Mouse (Mus musculus) 416B (cell line): Measurements from ENCODE around the gene P4ha2.
A peak's percentile ranks its signal among the peaks of the same experiment; 100 is the strongest.

Experiments used
- DNase-seq: peaks from one replicate; pipeline ENCODE4 v3.0.0; 2011; ENCODE audit warnings: low read depth

Gene P4ha2

DNA sequence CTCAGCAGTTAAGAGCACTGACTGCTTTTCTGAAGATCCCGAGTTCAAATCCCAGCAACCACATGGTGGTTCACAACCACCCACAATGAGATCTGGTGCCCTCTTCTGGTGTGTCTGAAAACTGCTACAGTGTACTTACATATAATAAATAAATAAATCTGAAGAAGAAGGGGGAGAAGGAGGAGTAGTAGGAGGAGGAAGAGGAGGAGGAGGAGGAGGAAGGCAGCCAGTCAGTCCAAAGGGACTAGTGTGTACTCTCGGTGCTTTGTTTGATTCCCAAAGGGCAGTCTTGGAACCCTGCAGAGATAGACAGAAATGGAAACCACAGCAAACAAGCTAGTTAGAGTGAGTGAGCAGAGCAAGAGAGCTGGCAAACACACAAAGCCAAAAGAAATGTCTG is 40.3 kb downstream of the P4ha2 start:
- peak; percentile 56 for DNase-seq

DNA sequence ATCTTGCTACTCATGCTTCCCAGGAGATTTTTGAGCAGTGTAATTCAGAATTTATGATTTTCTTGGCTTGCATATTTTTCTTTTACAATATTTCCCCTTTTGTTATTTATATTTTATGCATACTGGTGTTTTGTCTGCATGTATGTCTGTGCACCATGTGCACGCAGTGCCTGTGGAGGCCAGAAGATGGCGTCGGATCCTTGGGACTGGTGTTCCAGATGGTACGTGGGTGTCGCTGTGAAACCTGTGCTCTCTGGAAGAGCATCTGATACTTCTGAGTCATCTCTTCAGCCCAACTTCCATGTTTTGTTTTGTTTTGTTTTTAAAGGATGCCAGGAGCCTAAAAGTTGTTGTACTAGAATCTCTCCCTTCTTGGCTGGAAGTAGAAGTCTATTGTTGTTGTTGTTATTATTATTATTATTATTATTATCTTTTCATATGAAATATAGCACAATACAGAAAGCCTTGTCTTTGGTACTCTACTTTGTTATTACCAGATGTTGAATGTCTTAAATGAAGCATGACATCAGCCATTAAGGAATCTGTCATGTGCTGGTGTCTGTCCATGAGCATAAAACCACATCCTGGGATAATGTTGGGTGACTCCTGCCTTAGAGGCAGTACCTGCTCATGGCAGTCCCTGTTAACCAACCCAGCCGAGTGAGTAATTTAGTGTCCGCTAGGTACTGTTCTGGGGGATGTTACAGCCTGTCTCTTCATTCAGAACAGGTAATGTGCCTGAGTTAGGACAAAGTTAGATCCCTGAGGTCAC is 41.5 kb downstream of the P4ha2 start:
- no peak for DNase-seq

DNA sequence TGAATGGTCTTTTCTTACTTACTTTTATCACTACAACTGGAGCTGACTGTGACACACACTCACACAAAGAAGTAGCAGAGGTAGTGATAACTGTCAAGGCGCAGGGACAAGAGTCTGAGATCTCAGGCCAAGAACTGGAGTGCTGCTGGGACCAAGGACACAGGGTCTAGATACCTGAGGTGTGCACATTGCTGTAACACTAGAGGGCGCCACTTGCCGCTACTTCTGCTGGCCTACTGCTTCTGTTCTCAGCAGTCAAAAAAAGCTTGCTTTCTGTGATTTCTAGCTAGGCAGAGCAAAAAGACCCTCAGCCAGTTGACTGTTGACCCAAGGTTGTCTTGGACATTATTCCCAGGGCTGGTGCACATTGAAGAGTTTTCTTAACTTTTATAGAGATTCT is 45.0 kb downstream of the P4ha2 start:
- peak; percentile 75 for DNase-seq

DNA sequence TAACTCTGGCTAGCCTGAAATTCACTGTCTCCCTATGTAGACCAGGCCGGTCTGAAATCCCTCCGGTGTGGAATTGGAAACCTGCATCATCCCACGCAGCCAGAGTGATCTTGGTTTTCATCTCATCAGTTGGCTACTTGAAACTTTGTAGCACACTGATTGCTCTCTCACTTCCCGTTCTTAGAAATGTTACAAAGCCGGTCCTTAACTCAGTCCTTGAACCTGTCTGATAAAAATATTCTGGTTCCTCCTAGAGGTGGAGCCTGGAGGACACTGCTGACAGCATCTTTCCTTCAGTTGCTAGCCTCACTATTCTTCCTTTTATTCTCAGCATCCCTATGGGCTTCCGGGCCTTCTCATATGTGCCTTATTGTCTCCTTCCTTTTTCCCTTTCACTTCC is 46.1 kb downstream of the P4ha2 start:
- no peak for DNase-seq

- peak; percentile 66 for DNase-seq
These were observed 50.0 kb downstream of the P4ha2 start for GRCm38 (mm10) chr11:54149791-54150465.

DNA sequence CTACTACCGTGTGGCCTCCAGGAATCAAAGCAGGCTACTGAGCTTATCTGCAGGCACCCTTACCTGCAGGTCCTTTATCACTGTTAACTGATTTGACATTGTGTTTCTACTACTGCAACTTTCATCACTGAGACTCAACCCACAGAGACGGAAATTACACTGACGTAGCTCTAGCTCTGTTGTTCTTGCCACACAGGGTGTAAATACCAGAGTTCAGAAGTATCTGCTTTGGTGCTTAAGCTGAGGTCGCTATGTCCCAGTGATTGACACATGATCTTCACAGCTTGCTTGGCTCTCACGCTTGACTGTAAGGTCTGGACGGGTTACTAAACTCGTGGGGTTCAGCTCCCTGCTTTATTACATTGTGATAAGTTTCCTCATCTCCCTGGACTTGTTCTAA is 51.2 kb downstream of the P4ha2 start:
- DNase-seq, result no peak

DNA sequence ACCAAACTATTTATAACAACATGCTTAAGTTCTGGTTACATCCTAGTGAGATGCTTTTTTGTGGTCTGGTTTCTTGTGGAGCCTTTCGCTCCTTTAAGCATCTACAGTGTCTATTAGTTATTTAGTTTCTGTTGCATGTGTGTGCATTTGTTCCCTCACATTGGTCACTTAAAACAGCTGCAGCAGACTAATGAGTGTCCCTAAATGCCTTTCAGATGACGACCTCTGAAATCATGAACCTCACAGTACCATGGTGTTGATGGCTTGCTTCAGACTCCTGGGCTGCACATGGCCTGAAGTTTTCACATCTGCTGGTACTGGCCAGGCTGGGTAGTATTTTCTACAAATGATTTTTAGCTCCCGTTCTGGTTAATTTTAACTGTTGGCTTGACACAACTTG is 53.1 kb downstream of the P4ha2 start:
- DNase-seq, result no peak

DNA sequence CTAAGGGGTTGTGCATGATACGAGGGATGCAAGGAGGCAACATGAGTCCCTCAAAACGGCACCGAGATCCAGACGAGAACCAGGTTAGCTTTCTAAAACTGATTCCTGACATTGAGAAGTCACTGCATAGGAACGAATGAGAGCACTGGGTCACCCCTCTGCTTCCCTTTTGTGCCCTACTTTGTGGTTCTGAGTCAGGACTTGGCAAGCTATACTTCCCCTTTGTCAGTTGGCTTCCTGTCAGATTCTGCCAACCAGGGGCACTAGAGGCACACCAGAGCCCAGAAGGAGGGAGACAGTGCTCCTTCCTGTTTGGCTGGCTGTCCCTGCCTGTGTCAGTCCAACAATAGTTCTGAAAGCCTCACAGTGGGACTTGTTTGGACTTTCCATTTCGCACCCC is 56.0 kb downstream of the P4ha2 start:
- DNase-seq, result peak; percentile 95

GRCm38 (mm10) chr11:54156504-54156903 is 56.6 kb downstream of the P4ha2 start:
- no peak for DNase-seq

DNA sequence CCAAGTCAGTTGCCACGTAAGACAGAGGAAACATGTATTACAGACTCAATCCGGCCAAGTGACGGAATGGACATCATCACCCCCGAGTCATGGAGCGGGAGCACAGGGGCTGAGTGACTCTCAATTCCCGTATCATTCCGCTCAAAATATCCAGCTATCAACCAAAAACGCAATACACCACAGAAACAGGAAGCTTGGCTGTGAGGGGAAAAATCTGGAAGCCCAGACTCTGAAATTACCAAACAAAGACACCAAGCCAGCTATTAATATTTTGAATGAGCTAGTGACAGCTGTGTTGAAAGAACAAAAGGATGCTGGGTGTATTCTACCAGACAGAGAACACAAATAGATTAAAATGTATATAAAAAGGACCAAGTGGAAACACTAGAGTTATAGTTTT is 57.7 kb downstream of the P4ha2 start:
- DNase-seq, result no peak

GRCm38 (mm10) chr11:54160435-54160834 is 60.5 kb downstream of the P4ha2 start:
- DNase-seq, result no peak

- no peak for DNase-seq
These were observed 61.0 kb downstream of the P4ha2 start for GRCm38 (mm10) chr11:54160920-54161319.

- no peak for DNase-seq
These were observed 61.6 kb downstream of the P4ha2 start for GRCm38 (mm10) chr11:54161514-54161913.

GRCm38 (mm10) chr11:54162968-54163367 is 63.1 kb downstream of the P4ha2 start:
- no peak for DNase-seq

DNA sequence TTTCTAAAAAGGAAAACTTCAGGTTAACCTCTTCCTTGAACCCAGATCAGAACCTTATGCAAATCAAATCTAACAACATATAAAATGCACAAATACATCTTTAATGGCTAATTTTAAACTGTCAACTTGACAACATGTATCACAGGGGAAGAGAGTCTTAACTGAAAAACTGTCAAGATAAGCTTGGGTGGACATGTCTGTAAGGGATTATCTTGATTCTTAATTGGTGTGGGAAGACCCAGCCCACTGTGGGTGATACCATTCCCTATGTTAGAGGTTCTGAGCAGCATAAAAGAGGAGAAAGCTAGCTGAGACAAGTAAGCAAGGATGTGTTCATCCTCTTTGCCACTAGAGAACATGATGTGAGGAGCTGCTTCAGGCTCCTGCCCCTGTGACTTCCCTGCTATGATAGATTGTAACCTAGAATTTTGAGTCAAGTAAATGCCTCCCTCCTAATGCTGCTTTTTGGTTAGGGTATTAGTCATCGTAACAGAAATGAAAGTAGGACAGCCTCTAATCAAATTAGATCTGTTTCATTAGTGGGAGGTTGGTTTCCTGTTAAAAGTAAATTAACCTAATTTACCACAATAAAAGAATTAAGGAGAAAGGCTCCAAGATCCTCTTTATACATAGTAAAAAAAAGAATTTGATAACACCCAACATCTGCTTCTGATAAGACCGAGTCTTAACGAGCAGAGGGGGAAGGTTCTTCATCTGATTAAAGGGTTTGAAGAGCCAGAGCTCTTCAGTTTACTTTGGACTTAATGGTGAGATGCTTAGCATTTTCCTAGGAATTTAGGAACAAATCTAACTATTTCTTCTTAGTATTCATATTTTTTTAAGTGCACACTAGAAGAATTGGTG is 69.8 kb downstream of the P4ha2 start:
- DNase-seq, result no peak

DNA sequence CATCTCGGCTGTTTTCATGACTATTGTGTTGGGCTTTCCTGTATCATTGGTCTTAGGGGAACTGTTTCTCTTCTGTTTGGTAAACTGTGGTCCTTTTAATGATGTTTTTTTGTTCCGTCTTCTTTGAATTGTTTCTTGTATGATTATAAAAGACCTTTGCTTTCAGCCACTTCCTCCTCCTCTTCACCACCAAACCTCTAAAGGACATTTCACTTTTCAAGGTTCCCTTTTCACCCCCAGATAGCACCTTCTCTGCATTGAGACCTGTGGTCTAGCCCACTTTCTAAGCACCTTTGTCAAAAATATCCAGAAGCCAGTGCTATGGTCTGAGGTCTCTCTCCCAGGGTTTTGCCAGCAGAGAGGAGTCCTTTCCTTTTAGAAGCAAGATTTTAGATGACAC is 71.3 kb downstream of the P4ha2 start:
- no peak for DNase-seq

GRCm38 (mm10) chr11:54174226-54174625 is 74.3 kb downstream of the P4ha2 start:
- peak; percentile 40 for DNase-seq

- no peak for DNase-seq
These were observed 75.0 kb downstream of the P4ha2 start for GRCm38 (mm10) chr11:54174877-54175276.
